Mouse (Mus musculus) heart, postnatal 0 days (tissue): ENCODE measurements around the gene Tcp10c.
"Not testable (repeated sequence)": the region's sequence is repeated elsewhere in the genome, so short reads cannot be mapped to it uniquely, and the experiment has no call there.

Source experiments
- CTCF ChIP-seq: IDR thresholded peaks from 2 replicates; pipeline ENCODE4 v1.5.1; 2016; ENCODE audit warnings: antibody characterized with exemption, control low read depth, low read depth
- EP300 ChIP-seq: IDR thresholded peaks from 2 replicates; pipeline ENCODE4 v1.6.1; 2016; ENCODE audit warnings: antibody characterized with exemption, low read depth

DNA sequence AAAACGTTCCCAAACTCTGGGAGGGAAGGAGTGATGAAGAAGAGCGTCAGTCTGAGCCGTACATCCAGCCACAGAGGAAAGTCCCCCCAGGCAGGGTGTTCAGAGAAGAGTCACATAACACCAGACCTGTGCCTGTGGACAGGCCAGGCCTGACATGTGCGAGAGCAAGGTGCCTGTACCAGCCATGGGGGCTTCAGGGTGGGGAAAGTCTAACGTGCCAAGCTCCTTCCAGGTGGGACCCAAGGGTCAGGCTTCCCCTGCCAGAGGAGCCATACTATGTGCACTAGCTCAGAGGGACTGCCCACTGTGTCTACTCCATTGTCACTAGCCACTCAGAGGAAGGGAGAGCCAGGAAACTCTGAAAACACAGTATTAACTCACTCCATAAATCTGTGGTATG, 71.3 kb downstream of the Tcp10c start:
- not testable (repeated sequence) for TF ChIP-seq CTCF, EP300
